Mouse (Mus musculus): ENCODE data around the gene Lpp. TPM values are rescaled to one million over a fixed set of nuclear protein-coding genes. Genes with fewer than 3 reads are reported as not detected.

The Lpp gene
- total and polyA plus RNA-seq, 3 experiments, result 7.7 to 25.1 (median 23.6) TPM

DNA sequence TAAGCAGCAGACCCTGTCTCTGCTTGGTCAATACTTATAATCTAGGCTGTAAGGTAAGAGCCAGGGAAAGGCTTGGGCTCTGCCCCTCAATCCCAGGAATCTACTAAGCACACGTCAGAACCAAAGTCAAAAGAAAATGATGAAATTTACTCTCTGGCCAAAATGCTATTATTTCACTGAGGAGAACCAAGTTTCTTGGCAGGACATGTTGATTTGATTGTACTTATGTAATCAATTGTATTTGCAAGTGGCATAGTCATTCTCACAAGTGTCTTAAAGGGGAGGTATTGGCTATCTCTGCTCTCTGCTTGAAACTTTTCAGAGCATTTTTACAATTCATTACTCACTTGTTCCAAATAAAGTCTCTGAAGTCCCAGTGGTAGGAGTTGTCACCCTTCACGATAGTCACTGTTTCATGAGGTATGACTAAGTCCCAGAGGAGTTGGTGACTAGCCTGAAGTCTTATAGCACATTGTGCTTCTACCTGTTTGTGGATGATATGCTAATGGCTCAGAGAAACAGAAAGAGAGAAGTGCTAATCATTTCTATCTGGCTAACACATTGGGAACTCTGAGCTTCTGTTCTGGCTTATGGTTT, 435.0 kb downstream of the Lpp start:
- intact Hi-C loops (cut with DNase I), result no loop called here
- no peak for TF ChIP-seq CTCF (IDR thresholded peaks at IDR 0.05)
- no peak for TF ChIP-seq EP300 (IDR thresholded peaks at IDR 0.05; ENCODE audit: insufficient read depth, low read depth, low read length)
- TF ChIP-seq POLR2A (IDR thresholded peaks at IDR 0.05; ENCODE audit: insufficient read depth, low read depth, low read length), result no peak
- no peaks in the 10 kb centered on the region for H3K79me2 ChIP-seq (replicated peaks; ENCODE audit: control insufficient read depth, insufficient read depth, low read length)

DNA sequence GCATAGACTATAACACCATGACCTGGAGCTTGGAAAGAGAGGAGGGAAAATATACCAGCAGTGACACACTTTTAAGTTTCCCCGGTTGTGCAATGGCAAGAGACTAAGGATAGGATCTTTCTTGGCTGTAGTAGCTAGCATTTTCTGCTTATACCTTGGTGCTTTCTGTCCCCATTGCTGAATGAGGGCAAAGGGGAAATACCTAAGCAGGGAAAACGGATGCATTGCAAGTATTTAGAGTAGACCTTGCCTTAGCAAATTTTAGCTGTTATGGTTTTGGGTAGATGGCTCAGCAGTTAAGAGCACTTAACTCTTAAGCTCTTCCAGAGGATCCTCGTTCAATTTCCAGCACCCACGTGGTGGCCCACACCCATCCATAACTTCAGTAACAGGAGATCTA, 436.6 kb downstream of the Lpp start:
- Histone ChIP-seq H3K9ac (ENCODE audit: low read depth, low read length) (no peak overlapping the region), H3K27ac (no peak overlapping the region), H3K79me2 (replicated peaks; ENCODE audit: control insufficient read depth, insufficient read depth, low read length) (no peaks in the 10 kb centered on the region), H3K4me3 (no peak overlapping the region), H3K4me1 (ENCODE audit: control insufficient read depth, insufficient read depth, low read length) (peaks cover 2% of the 10 kb centered on the region), H3K36me3 (ENCODE audit: control insufficient read depth, insufficient read depth, low read length) (peaks cover 2% of the 10 kb centered on the region), H3K27me3 (ENCODE audit: control insufficient read depth, insufficient read depth, low read length) (no peaks in the 10 kb centered on the region)
- intact Hi-C loops (cut with DNase I), result no loop called here
- no peak for DNase-seq
- TF ChIP-seq CTCF (IDR thresholded peaks at IDR 0.05) (no peak), EP300 (IDR thresholded peaks at IDR 0.05; ENCODE audit: insufficient read depth, low read depth, low read length) (no peak), POLR2A (IDR thresholded peaks at IDR 0.05; ENCODE audit: insufficient read depth, low read depth, low read length) (no peak)
- WGBS, result 82% methylated on average over 4 of the region's 4 CpGs

More for the DNA sequence above, 435.0 kb downstream of the Lpp start:
- no peak for DNase-seq
- Histone ChIP-seq H3K36me3 (ENCODE audit: control insufficient read depth, insufficient read depth, low read length) (peaks cover 2% of the 10 kb centered on the region), H3K27ac (no peak overlapping the region), H3K27me3 (ENCODE audit: control insufficient read depth, insufficient read depth, low read length) (no peaks in the 10 kb centered on the region), H3K4me3 (no peak overlapping the region), H3K9ac (ENCODE audit: low read depth, low read length) (no peak overlapping the region), H3K4me1 (ENCODE audit: control insufficient read depth, insufficient read depth, low read length) (peaks cover 2% of the 10 kb centered on the region)
- WGBS, result 73% methylated on average over 2 of the region's 2 CpGs

DNA sequence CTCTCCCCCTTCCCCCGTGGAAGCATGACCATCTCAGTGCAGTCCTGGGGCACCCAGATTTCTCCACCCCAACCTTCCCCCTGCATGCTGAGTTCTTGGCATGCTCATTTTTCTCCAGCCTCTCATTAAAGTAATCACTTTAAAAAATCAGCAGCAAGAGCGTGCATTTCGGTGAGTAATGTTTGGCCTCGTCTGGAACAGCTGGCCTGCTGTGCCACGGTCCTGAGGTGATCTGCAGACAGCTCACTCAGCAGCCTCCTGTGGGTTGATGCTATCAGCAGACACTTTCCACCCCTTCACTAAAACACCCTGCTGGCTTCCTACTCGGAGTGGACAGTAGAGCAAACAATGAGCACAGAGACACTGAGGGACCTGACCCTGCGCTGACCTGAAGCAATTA, 437.6 kb downstream of the Lpp start:
- H3K27me3 ChIP-seq (ENCODE audit: control insufficient read depth, insufficient read depth, low read length), result no peaks in the 10 kb centered on the region
- 57% methylated on average over 7 of the region's 7 CpGs for WGBS
- H3K9ac ChIP-seq (ENCODE audit: low read depth, low read length), result no peak overlapping the region
- intact Hi-C loops (cut with DNase I), result no loop called here
- no peak for TF ChIP-seq CTCF (IDR thresholded peaks at IDR 0.05)
- no peak for TF ChIP-seq POLR2A (IDR thresholded peaks at IDR 0.05; ENCODE audit: insufficient read depth, low read depth, low read length)
- no peak for TF ChIP-seq EP300 (IDR thresholded peaks at IDR 0.05; ENCODE audit: insufficient read depth, low read depth, low read length)
- H3K27ac ChIP-seq, result no peak overlapping the region
- no peak for DNase-seq
- H3K4me3 ChIP-seq, result no peak overlapping the region
- peaks cover 2% of the 10 kb centered on the region for H3K36me3 ChIP-seq (ENCODE audit: control insufficient read depth, insufficient read depth, low read length)
- no peaks in the 10 kb centered on the region for H3K79me2 ChIP-seq (replicated peaks; ENCODE audit: control insufficient read depth, insufficient read depth, low read length)
- peaks cover 2% of the 10 kb centered on the region for H3K4me1 ChIP-seq (ENCODE audit: control insufficient read depth, insufficient read depth, low read length)

DNA sequence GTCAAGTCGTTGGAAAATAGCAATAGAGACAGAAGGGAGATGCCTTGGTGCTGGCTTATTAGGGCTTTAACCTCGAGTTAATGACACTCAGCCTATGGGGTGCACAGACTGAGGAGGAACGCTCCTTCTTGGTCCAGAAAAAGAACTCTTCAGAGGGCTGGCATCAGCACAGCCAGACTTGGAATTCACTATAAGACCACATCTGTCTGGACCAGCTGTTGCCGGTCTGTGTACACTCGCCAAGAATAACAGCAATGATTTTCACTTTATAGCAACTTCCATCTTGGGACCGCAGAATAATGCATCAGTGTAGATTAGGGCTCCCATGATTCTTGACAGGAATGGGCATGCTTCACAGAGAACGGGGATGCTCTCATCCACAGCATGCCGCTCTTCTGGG, 439.9 kb downstream of the Lpp start:
- no peaks in the 10 kb centered on the region for H3K27me3 ChIP-seq (ENCODE audit: control insufficient read depth, insufficient read depth, low read length)
- no peak overlapping the region for H3K9ac ChIP-seq (ENCODE audit: low read depth, low read length)
- no peak for TF ChIP-seq POLR2A (IDR thresholded peaks at IDR 0.05; ENCODE audit: insufficient read depth, low read depth, low read length)
- no peak for TF ChIP-seq EP300 (IDR thresholded peaks at IDR 0.05; ENCODE audit: insufficient read depth, low read depth, low read length)
- TF ChIP-seq CTCF (IDR thresholded peaks at IDR 0.05), result no peak
- WGBS, result 69% methylated on average over 8 of the region's 8 CpGs
- intact Hi-C loops (cut with DNase I), result no loop called here
- no peaks in the 10 kb centered on the region for H3K79me2 ChIP-seq (replicated peaks; ENCODE audit: control insufficient read depth, insufficient read depth, low read length)
- H3K4me3 ChIP-seq, result no peak overlapping the region
- no peak overlapping the region for H3K27ac ChIP-seq
- no peak for DNase-seq
- H3K4me1 ChIP-seq (ENCODE audit: control insufficient read depth, insufficient read depth, low read length), result no peaks in the 10 kb centered on the region
- H3K36me3 ChIP-seq (ENCODE audit: control insufficient read depth, insufficient read depth, low read length), result no peaks in the 10 kb centered on the region; the same call in 1 of the 2 replicates

DNA sequence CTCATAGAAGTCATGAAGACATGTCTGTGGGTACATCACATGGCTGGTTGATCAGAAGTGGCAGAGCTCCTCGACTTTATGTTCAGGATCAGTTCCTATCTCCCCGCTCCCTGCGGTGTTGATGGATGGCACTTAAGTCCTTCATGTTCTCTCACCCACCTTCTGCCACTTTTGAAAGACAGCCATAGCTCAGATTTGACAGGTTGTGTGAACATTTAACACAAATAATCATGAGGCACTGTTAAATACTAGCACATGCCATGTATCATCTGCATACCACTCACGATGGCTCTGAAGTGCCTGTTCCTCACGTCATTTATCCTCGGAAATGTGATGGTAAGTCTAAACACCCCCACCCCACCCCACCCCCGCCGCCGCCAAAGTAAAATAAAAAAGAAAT, 441.2 kb downstream of the Lpp start:
- H3K79me2 ChIP-seq (replicated peaks; ENCODE audit: control insufficient read depth, insufficient read depth, low read length), result no peaks in the 10 kb centered on the region
- H3K27ac ChIP-seq, result no peak overlapping the region
- no peak for DNase-seq
- TF ChIP-seq POLR2A (IDR thresholded peaks at IDR 0.05; ENCODE audit: insufficient read depth, low read depth, low read length) (no peak), EP300 (IDR thresholded peaks at IDR 0.05; ENCODE audit: insufficient read depth, low read depth, low read length) (no peak), CTCF (IDR thresholded peaks at IDR 0.05) (no peak)
- H3K9ac ChIP-seq (ENCODE audit: low read depth, low read length), result no peak overlapping the region
- WGBS, result 85% methylated on average over 9 of the region's 9 CpGs
- intact Hi-C loops (cut with DNase I), result no loop called here
- H3K36me3 ChIP-seq (ENCODE audit: control insufficient read depth, insufficient read depth, low read length), result no peaks in the 10 kb centered on the region; the same call in 1 of the 2 replicates
- no peaks in the 10 kb centered on the region for H3K4me1 ChIP-seq (ENCODE audit: control insufficient read depth, insufficient read depth, low read length)
- no peak overlapping the region for H3K4me3 ChIP-seq
- H3K27me3 ChIP-seq (ENCODE audit: control insufficient read depth, insufficient read depth, low read length), result no peaks in the 10 kb centered on the region

DNA sequence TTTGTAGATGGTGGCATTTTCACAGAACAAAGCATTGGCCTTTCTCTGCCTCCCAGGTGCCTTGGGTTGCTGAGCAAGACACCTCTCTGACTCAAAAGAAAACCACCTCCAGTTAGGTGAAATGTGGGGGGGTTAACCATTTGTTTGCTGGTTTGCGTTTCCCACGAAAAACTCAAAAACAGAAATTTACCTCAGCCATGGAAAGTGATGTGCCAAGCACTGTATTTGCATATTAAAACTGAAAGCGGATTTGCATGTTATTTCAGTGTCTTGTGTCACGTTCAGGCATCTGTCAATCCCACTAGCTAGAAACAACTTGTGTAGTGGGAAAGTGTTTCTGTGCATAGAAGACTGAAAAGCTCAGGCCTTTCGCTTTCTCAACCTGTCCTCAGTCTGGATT, 443.2 kb downstream of the Lpp start:
- TF ChIP-seq CTCF (IDR thresholded peaks at IDR 0.05), result no peak
- TF ChIP-seq EP300 (IDR thresholded peaks at IDR 0.05; ENCODE audit: insufficient read depth, low read depth, low read length), result no peak
- no peak for TF ChIP-seq POLR2A (IDR thresholded peaks at IDR 0.05; ENCODE audit: insufficient read depth, low read depth, low read length)
- Histone ChIP-seq H3K9ac (ENCODE audit: low read depth, low read length) (no peak overlapping the region), H3K36me3 (ENCODE audit: control insufficient read depth, insufficient read depth, low read length) (no peaks in the 10 kb centered on the region), H3K27ac (no peak overlapping the region), H3K4me1 (ENCODE audit: control insufficient read depth, insufficient read depth, low read length) (no peaks in the 10 kb centered on the region), H3K4me3 (no peak overlapping the region), H3K79me2 (replicated peaks; ENCODE audit: control insufficient read depth, insufficient read depth, low read length) (no peaks in the 10 kb centered on the region), H3K27me3 (ENCODE audit: control insufficient read depth, insufficient read depth, low read length) (no peaks in the 10 kb centered on the region)
- 97% methylated on average over 5 of the region's 5 CpGs for WGBS
- intact Hi-C loops (cut with DNase I), result no loop called here
- DNase-seq, result no peak
